Mouse (Mus musculus): ENCODE results near the gene Dmd. TPM values are rescaled to one million over a fixed set of nuclear protein-coding genes. Genes with fewer than 3 reads are reported as not detected.

The Dmd gene
- total RNA-seq, 2 experiments from 2014 or later = 70.8 to 74.1 TPM

- no peak for DNase-seq (ENCODE audit: extremely low spot score in 1 of 2, low spot score in 2 of 2)
- TF ChIP-seq CTCF (IDR thresholded peaks at IDR 0.05) = no peak
- H3K27ac ChIP-seq = no peak overlapping the region
- H3K4me3 ChIP-seq = no peak overlapping the region
- intact Hi-C loops (cut with DNase I) = no loop called here
Observed at GRCm38 (mm10) chrX:84873090-84873489, 1924.4 kb downstream of the Dmd start.

GRCm38 (mm10) chrX:84878125-84878524 is 1929.5 kb downstream of the Dmd start:
- no peak for TF ChIP-seq CTCF (IDR thresholded peaks at IDR 0.05)
- H3K4me3 ChIP-seq = no peak overlapping the region
- intact Hi-C loops (cut with DNase I) = no loop called here

GRCm38 (mm10) chrX:84932715-84933473 is 1984.2 kb downstream of the Dmd start:
- intact Hi-C loops (cut with DNase I) = no loop called here
- peak in 1 of 2 experiments; percentile 8 for DNase-seq (ENCODE audit: extremely low spot score in 1 of 2, low spot score in 2 of 2)
- TF ChIP-seq CTCF (IDR thresholded peaks at IDR 0.05) = no peak
- Histone ChIP-seq H3K4me3 (no peak overlapping the region), H3K27ac (no peak overlapping the region)

More at GRCm38 (mm10) chrX:84878125-84878524, 1929.5 kb downstream of the Dmd start:
- no peak for DNase-seq (ENCODE audit: extremely low spot score in 1 of 2, low spot score in 2 of 2)
- H3K27ac ChIP-seq = no peak overlapping the region

GRCm38 (mm10) chrX:84960557-84960956 is 2011.9 kb downstream of the Dmd start:
- Histone ChIP-seq H3K27ac (no peak overlapping the region), H3K4me3 (no peak overlapping the region)
- TF ChIP-seq CTCF (IDR thresholded peaks at IDR 0.05) = no peak
- intact Hi-C loops (cut with DNase I) = no loop called here
- no peak for DNase-seq (ENCODE audit: extremely low spot score in 1 of 2, low spot score in 2 of 2)

- Histone ChIP-seq H3K27ac (no peak overlapping the region), H3K4me3 (no peak overlapping the region)
- intact Hi-C loops (cut with DNase I) = no loop called here
- TF ChIP-seq CTCF (IDR thresholded peaks at IDR 0.05) = no peak
- no peak for DNase-seq (ENCODE audit: extremely low spot score in 1 of 2, low spot score in 2 of 2)
Observed at GRCm38 (mm10) chrX:84960972-84961371, 2012.3 kb downstream of the Dmd start.

- TF ChIP-seq CTCF (IDR thresholded peaks at IDR 0.05) = no peak; the same call in 1 of the 2 replicates
- no peak overlapping the region for H3K27ac ChIP-seq
- no peak overlapping the region for H3K4me3 ChIP-seq
- intact Hi-C loops (cut with DNase I) = no loop called here
- no peak for DNase-seq (ENCODE audit: extremely low spot score in 1 of 2, low spot score in 2 of 2)
Observed at GRCm38 (mm10) chrX:85008304-85008703, 2059.6 kb downstream of the Dmd start.

GRCm38 (mm10) chrX:85041466-85042058 is 2092.9 kb downstream of the Dmd start:
- DNase-seq (ENCODE audit: extremely low spot score in 1 of 2, low spot score in 2 of 2) = no peak
- no peak for TF ChIP-seq CTCF (IDR thresholded peaks at IDR 0.05)
- intact Hi-C loops (cut with DNase I) = no loop called here
- Histone ChIP-seq H3K27ac (no peak overlapping the region), H3K4me3 (no peak overlapping the region)

GRCm38 (mm10) chrX:85046631-85047030 is 2098.0 kb downstream of the Dmd start:
- intact Hi-C loops (cut with DNase I) = no loop called here
- H3K27ac ChIP-seq = peak overlapping the region; percentile 4; the same call in 1 of the 2 replicates
- no peak for TF ChIP-seq CTCF (IDR thresholded peaks at IDR 0.05)
- H3K4me3 ChIP-seq = no peak overlapping the region
- no peak for DNase-seq (ENCODE audit: extremely low spot score in 1 of 2, low spot score in 2 of 2)

GRCm38 (mm10) chrX:85048141-85049110 is 2099.8 kb downstream of the Dmd start:
- peak overlapping the region; percentile 85 for H3K27ac ChIP-seq
- intact Hi-C loops (cut with DNase I) = loop anchor here (2.0 kb wide), 1 partner anchor 36 kb away; no protein-coding TSS in a partner anchor
- no peak for TF ChIP-seq CTCF (IDR thresholded peaks at IDR 0.05)
- DNase-seq (ENCODE audit: extremely low spot score in 1 of 2, low spot score in 2 of 2) = peak; percentile 51 to 54
- peak overlapping the region; percentile 66 for H3K4me3 ChIP-seq

- no peak for TF ChIP-seq CTCF (IDR thresholded peaks at IDR 0.05)
- H3K27ac ChIP-seq = peak overlapping the region; percentile 15
- DNase-seq (ENCODE audit: extremely low spot score in 1 of 2, low spot score in 2 of 2) = no peak
- intact Hi-C loops (cut with DNase I) = loop anchor here (2.0 kb wide), 1 partner anchor 35 kb away; no protein-coding TSS in a partner anchor
- H3K4me3 ChIP-seq = peak overlapping the region; percentile 36
Observed at GRCm38 (mm10) chrX:85049593-85049992, 2100.9 kb downstream of the Dmd start.

GRCm38 (mm10) chrX:85073602-85074001 is 2124.9 kb downstream of the Dmd start:
- H3K4me3 ChIP-seq = no peak overlapping the region
- H3K27ac ChIP-seq = no peak overlapping the region
- DNase-seq (ENCODE audit: extremely low spot score in 1 of 2, low spot score in 2 of 2) = no peak
- TF ChIP-seq CTCF (IDR thresholded peaks at IDR 0.05) = no peak
- intact Hi-C loops (cut with DNase I) = no loop called here
